Mouse (Mus musculus): ENCODE data around the gene Ksr2. TPM values are rescaled to one million over a fixed set of nuclear protein-coding genes. Genes with fewer than 3 reads are reported as not detected.

Gene Ksr2
- total and polyA plus RNA-seq, 2 experiments from 2014 or later, result 8.9 to 14.5 TPM

DNA sequence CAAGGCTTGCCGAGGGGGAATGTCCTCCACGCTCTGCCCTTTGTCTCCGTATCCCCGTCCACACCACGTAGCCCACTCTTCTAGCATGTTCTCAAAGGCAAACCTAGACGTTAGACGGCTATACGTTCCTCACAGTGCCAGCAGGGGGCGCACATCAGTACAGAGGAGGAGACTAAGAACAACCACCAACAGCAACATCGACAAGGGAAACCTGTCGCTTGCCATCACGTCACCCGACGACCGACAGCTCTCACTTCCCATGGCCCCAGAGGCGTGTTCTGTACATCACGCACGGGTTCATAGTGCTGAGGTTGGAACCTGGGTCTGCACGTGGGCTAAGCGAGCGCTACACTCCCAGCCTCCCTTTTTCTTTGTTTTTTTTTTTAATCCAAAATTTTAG, 83.3 kb downstream of the Ksr2 start:
- Histone ChIP-seq H3K4me1 (ENCODE audit: insufficient read depth, low read length) (peaks cover 9% of the 10 kb centered on the region; the same call in 1 of the 2 replicates), H3K9me3 (ENCODE audit: low read length) (no peaks in the 10 kb centered on the region), H3K27me3 (ENCODE audit: insufficient read depth, low read length) (no peaks in the 10 kb centered on the region), H3K4me3 (ENCODE audit: low read depth, low read length) (no peak overlapping the region), H3K4me2 (ENCODE audit: low read depth, low read length, poor library complexity, severe bottlenecking) (no peak overlapping the region), H3K9ac (replicated peaks; ENCODE audit: low read length, poor library complexity, severe bottlenecking) (no peak overlapping the region), H3K36me3 (ENCODE audit: insufficient read depth, low read length) (peaks cover 2% of the 10 kb centered on the region; the same call in 1 of the 2 replicates), H3K27ac (ENCODE audit: low read depth, low read length) (no peak overlapping the region)
- DNase-seq (ENCODE audit: low spot score), result peak; percentile 34
- peak; percentile 71 for TF ChIP-seq CTCF (IDR thresholded peaks at IDR 0.05)
- ATAC-seq (ENCODE audit: low FRiP score), result no peak
- 71% methylated on average over 21 of the region's 21 CpGs for WGBS

DNA sequence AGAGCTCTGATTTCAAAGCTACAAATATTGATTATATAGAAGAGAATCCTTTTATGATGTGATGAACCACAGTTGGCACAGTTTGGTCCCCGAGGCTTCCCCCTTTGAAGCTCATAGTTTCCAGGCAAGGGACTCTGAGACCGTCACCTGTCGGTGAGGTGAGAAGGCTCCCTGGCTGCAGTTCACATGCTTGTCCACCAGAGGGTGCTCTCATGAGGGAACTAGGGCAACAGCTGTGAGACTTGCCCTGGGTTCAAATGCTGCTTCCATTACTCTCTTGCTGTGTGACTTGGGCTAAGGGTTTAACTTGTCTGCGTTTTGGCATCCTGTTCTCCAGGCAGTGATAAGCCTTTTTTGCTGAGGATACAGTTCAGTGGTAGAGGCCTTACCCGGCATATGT, 88.8 kb downstream of the Ksr2 start:
- 83% methylated on average over 5 of the region's 5 CpGs for WGBS
- peak; percentile 78 for TF ChIP-seq CTCF (IDR thresholded peaks at IDR 0.05)
- Histone ChIP-seq H3K4me3 (ENCODE audit: low read depth, low read length) (no peak overlapping the region), H3K27me3 (ENCODE audit: insufficient read depth, low read length) (no peaks in the 10 kb centered on the region), H3K27ac (ENCODE audit: low read depth, low read length) (no peak overlapping the region), H3K4me2 (ENCODE audit: low read depth, low read length, poor library complexity, severe bottlenecking) (no peak overlapping the region), H3K36me3 (ENCODE audit: insufficient read depth, low read length) (peaks cover 2% of the 10 kb centered on the region; the same call in 1 of the 2 replicates), H3K9ac (replicated peaks; ENCODE audit: low read length, poor library complexity, severe bottlenecking) (no peak overlapping the region), H3K4me1 (ENCODE audit: insufficient read depth, low read length) (no peaks in the 10 kb centered on the region), H3K9me3 (ENCODE audit: low read length) (no peaks in the 10 kb centered on the region)
- ATAC-seq (ENCODE audit: low FRiP score) (no peak), DNase-seq (ENCODE audit: low spot score) (no peak)

DNA sequence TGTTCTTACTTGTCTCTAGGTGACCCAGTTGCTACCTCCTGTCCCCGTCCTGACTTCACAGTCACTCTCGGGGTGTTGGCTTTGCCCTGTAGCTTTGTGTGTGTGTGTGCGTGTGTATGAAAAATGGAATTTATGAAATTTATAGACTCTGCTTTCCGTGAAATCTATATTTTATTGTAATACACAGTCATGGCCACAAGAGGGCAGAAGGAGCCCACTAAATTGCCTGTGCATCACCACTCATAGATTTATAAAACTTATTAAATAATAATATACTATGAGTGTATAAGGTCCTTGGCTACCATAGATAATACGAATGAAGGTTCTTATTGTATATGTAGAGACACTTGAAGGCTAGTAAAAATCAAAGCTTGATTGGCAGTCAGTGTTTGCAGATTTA, 90.6 kb downstream of the Ksr2 start:
- ATAC-seq (ENCODE audit: low FRiP score), result no peak
- peak; percentile 76 for TF ChIP-seq CTCF (IDR thresholded peaks at IDR 0.05)

DNA sequence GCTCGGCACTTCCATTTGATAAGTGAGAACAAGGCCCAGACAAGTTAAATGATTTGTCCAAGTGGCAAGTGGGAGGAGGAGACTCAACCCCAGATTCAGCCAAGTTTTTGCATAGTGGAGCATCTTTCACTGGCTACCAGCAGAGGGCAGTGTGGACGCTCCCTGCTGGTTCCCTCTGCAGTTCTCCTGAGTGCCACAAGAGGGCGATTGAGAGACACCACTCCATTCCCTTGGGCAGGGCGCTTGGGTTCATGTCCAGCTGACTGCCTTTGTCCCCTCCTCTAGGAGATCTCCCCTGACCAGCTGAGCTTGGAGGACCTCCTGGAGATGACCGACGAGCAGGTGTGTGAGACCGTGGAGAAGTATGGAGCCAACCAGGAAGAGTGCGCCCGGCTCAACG, 91.4 kb downstream of the Ksr2 start:
- H3K27me3 ChIP-seq (ENCODE audit: insufficient read depth, low read length), result no peaks in the 10 kb centered on the region
- no peak overlapping the region for H3K27ac ChIP-seq (ENCODE audit: low read depth, low read length)
- no peak overlapping the region for H3K4me3 ChIP-seq (ENCODE audit: low read depth, low read length)
- ATAC-seq (ENCODE audit: low FRiP score) (peak; percentile 34; the same call in 1 of the 2 replicates), DNase-seq (ENCODE audit: low spot score) (peak; percentile 71)
- no peaks in the 10 kb centered on the region for H3K9me3 ChIP-seq (ENCODE audit: low read length)
- no peaks in the 10 kb centered on the region for H3K4me1 ChIP-seq (ENCODE audit: insufficient read depth, low read length)
- no peak overlapping the region for H3K4me2 ChIP-seq (ENCODE audit: low read depth, low read length, poor library complexity, severe bottlenecking)
- 73% methylated on average over 10 of the region's 10 CpGs for WGBS
- peaks cover 2% of the 10 kb centered on the region; the same call in 1 of the 2 replicates for H3K36me3 ChIP-seq (ENCODE audit: insufficient read depth, low read length)
- peak; percentile 100 for TF ChIP-seq CTCF (IDR thresholded peaks at IDR 0.05)
- no peak overlapping the region for H3K9ac ChIP-seq (replicated peaks; ENCODE audit: low read length, poor library complexity, severe bottlenecking)

More for the DNA sequence above, 90.6 kb downstream of the Ksr2 start:
- Histone ChIP-seq H3K36me3 (ENCODE audit: insufficient read depth, low read length) (peaks cover 2% of the 10 kb centered on the region; the same call in 1 of the 2 replicates), H3K4me2 (ENCODE audit: low read depth, low read length, poor library complexity, severe bottlenecking) (no peak overlapping the region), H3K4me3 (ENCODE audit: low read depth, low read length) (no peak overlapping the region), H3K27ac (ENCODE audit: low read depth, low read length) (no peak overlapping the region), H3K9ac (replicated peaks; ENCODE audit: low read length, poor library complexity, severe bottlenecking) (no peak overlapping the region), H3K4me1 (ENCODE audit: insufficient read depth, low read length) (no peaks in the 10 kb centered on the region), H3K27me3 (ENCODE audit: insufficient read depth, low read length) (no peaks in the 10 kb centered on the region), H3K9me3 (ENCODE audit: low read length) (no peaks in the 10 kb centered on the region)
- peak; percentile 22 for DNase-seq (ENCODE audit: low spot score)
- 89% methylated on average over 5 of the region's 5 CpGs for WGBS

DNA sequence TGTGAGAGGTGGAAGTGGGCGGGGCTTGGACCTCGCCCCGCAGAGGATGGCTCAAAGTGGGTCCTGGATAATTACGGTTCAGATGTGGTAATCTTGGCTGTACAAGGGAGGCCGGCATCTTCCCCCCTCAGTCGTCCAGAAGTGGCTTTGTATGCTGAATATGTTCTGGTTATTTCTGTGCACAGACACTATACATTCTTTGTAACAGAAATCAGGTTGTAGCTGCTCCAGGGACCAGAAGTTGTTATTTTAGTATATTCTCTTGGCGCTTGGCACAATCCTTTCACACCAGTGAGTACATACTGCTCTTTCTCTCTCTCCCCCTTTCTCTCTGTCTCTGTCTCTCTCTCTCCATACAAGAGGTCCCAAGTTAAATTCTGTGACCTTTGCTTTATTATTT, 92.0 kb downstream of the Ksr2 start:
- H3K9me3 ChIP-seq (ENCODE audit: low read length), result no peaks in the 10 kb centered on the region
- ATAC-seq (ENCODE audit: low FRiP score) (no peak), DNase-seq (ENCODE audit: low spot score) (no peak)
- WGBS, result 84% methylated on average over 7 of the region's 7 CpGs
- H3K27ac ChIP-seq (ENCODE audit: low read depth, low read length), result no peak overlapping the region
- no peaks in the 10 kb centered on the region for H3K4me1 ChIP-seq (ENCODE audit: insufficient read depth, low read length)
- H3K4me2 ChIP-seq (ENCODE audit: low read depth, low read length, poor library complexity, severe bottlenecking), result no peak overlapping the region
- peaks cover 2% of the 10 kb centered on the region; the same call in 1 of the 2 replicates for H3K36me3 ChIP-seq (ENCODE audit: insufficient read depth, low read length)
- no peak overlapping the region for H3K4me3 ChIP-seq (ENCODE audit: low read depth, low read length)
- no peaks in the 10 kb centered on the region for H3K27me3 ChIP-seq (ENCODE audit: insufficient read depth, low read length)
- H3K9ac ChIP-seq (replicated peaks; ENCODE audit: low read length, poor library complexity, severe bottlenecking), result no peak overlapping the region
- TF ChIP-seq CTCF (IDR thresholded peaks at IDR 0.05), result no peak

DNA sequence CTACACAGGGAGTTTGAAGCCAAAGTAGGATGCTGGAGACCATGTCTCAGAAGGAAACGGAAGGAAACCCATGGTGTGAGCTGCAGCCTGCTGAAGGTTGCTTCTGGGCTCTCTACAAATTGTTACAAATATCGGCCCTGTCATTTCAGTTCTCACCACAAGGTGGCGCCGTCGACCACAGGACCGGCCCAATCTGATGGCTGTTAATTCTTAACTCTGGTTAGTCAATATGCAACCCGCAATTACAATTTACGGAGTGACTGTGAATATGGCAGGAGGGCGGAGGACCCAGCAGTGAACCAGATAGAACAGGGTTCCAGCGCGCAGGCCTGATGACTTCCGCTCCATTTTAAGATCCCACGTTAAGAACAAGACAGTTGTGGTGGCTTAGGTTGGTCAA, 92.6 kb downstream of the Ksr2 start:
- ATAC-seq (ENCODE audit: low FRiP score), result no peak
- 34% methylated on average over 13 of the region's 13 CpGs for WGBS
- no peak overlapping the region for H3K9ac ChIP-seq (replicated peaks; ENCODE audit: low read length, poor library complexity, severe bottlenecking)
- peaks cover 1% of the 10 kb centered on the region; the same call in 1 of the 2 replicates for H3K36me3 ChIP-seq (ENCODE audit: insufficient read depth, low read length)
- H3K9me3 ChIP-seq (ENCODE audit: low read length), result no peaks in the 10 kb centered on the region
- DNase-seq (ENCODE audit: low spot score), result peak; percentile 57
- no peaks in the 10 kb centered on the region for H3K4me1 ChIP-seq (ENCODE audit: insufficient read depth, low read length)
- H3K27me3 ChIP-seq (ENCODE audit: insufficient read depth, low read length), result no peaks in the 10 kb centered on the region
- H3K4me3 ChIP-seq (ENCODE audit: low read depth, low read length), result no peak overlapping the region
- H3K27ac ChIP-seq (ENCODE audit: low read depth, low read length), result no peak overlapping the region
- H3K4me2 ChIP-seq (ENCODE audit: low read depth, low read length, poor library complexity, severe bottlenecking), result no peak overlapping the region
- TF ChIP-seq CTCF (IDR thresholded peaks at IDR 0.05), result peak; percentile 93
